Mouse (Mus musculus) MEL (cell line): ENCODE results near the gene Vps37b. TPM values are rescaled to one million over a fixed set of nuclear protein-coding genes. Genes with fewer than 3 reads are reported as not detected.

Experiments used
- DNase-seq: peaks from one replicate; pipeline ENCODE4 v3.0.0; 2011; ENCODE audit warnings: low read depth, low spot score
- H3K27ac ChIP-seq: 2 replicates; pipeline ENCODE4 v1.5.1; 2012; ENCODE audit warnings: low read depth, mild to moderate bottlenecking, control low read depth, low read length, moderate library complexity; ENCODE audit not compliant: control insufficient read depth
- H3K27me3 ChIP-seq, 2 experiments: fragments of 150-350 bp in 1 of 2; sonication (generic) in 1 of 2; 2 replicates each; pipeline ENCODE4 v1.6.1; 2012; ENCODE audit warnings: low read length in 2 of 2, mild to moderate bottlenecking in 2 of 2, improper control_type of control experiment in 1 of 2, moderate library complexity in 1 of 2; ENCODE audit not compliant: insufficient read depth in 2 of 2, control insufficient read depth in 1 of 2
- H3K36me3 ChIP-seq, 2 experiments: 2 replicates each; pipeline ENCODE4 v1.6.1; 2012 to 2014; ENCODE audit warnings: low read length in 2 of 2, improper control_type of control experiment in 1 of 2, inconsistent platforms in 1 of 2, mild to moderate bottlenecking in 1 of 2; ENCODE audit not compliant: insufficient read depth in 2 of 2, control insufficient read depth in 1 of 2
- H3K4me1 ChIP-seq, 2 experiments: fragments of 150-350 bp in 1 of 2; sonication (generic) in 1 of 2; 2 replicates each; pipeline ENCODE4 v1.6.1; 2012; ENCODE audit warnings: low read length in 2 of 2, improper control_type of control experiment in 1 of 2, mild to moderate bottlenecking in 1 of 2; ENCODE audit not compliant: insufficient read depth in 2 of 2, control insufficient read depth in 1 of 2
- H3K4me3 ChIP-seq, 2 experiments: fragments of 150-350 bp in 1 of 2; sonication (generic) in 1 of 2; 2 replicates each; pipeline ENCODE4 v1.5.1; 2012; ENCODE audit warnings: low read depth in 2 of 2, low read length in 2 of 2, mild to moderate bottlenecking in 2 of 2, moderate library complexity in 2 of 2, control low read depth in 1 of 2, improper control_type of control experiment in 1 of 2; ENCODE audit not compliant: control insufficient read depth in 1 of 2, insufficient read depth in 1 of 2
- H3K79me2 ChIP-seq: 2 replicates; pipeline ENCODE4 v1.6.1; 2012; ENCODE audit warnings: mild to moderate bottlenecking, low read length, moderate library complexity; ENCODE audit not compliant: control insufficient read depth, poor library complexity, insufficient read depth
- H3K9ac ChIP-seq: 2 replicates; pipeline ENCODE4 v1.6.1; 2012; ENCODE audit warnings: low read depth, mild to moderate bottlenecking, control low read depth, low read length, moderate library complexity; ENCODE audit not compliant: control insufficient read depth, poor library complexity, severe bottlenecking
- H3K9me3 ChIP-seq: fragments of 150-350 bp; sonication (generic); replicated peaks from 2 replicates; pipeline ENCODE4 v1.6.1; 2012; ENCODE audit warnings: mild to moderate bottlenecking, low read length, improper control_type of control experiment, moderate library complexity; ENCODE audit not compliant: insufficient read depth
- BHLHE40 ChIP-seq: IDR thresholded peaks from 2 replicates; pipeline ENCODE4 v1.6.1; 2012; ENCODE audit warnings: low read depth, mild to moderate bottlenecking, inconsistent platforms, low read length, improper control_type of control experiment, borderline replicate concordance
- CHD1 ChIP-seq: IDR thresholded peaks from 2 replicates; pipeline ENCODE4 v1.6.1; 2012; ENCODE audit warnings: low read depth, mild to moderate bottlenecking, inconsistent platforms, low read length, improper control_type of control experiment
- CTCF ChIP-seq, 3 experiments: IDR thresholded peaks in 2 of 3; conservative IDR thresholded peaks in 1 of 3; 2 replicates each; pipeline ENCODE4 v1.5.1; 2011 to 2012; ENCODE audit warnings: low read length in 3 of 3, low read depth in 2 of 3, mild to moderate bottlenecking in 2 of 3, improper control_type of control experiment in 1 of 3, inconsistent platforms in 1 of 3, mixed read lengths in 1 of 3, moderate library complexity in 1 of 3; ENCODE audit not compliant: control insufficient read depth in 1 of 3, insufficient read depth in 1 of 3, poor library complexity in 1 of 3, severe bottlenecking in 1 of 3
- KAT2A ChIP-seq: conservative IDR thresholded peaks from 2 replicates; pipeline ENCODE4 v1.6.1; 2012; ENCODE audit warnings: low read depth, low read length, improper control_type of control experiment, inconsistent platforms
- MAFK ChIP-seq: IDR thresholded peaks from 2 replicates; pipeline ENCODE4 v1.6.1; 2011; ENCODE audit warnings: low read depth, mild to moderate bottlenecking, low read length, improper control_type of control experiment, borderline replicate concordance
- MAX ChIP-seq: IDR thresholded peaks from 2 replicates; pipeline ENCODE4 v1.6.1; 2011; ENCODE audit warnings: low read length, improper control_type of control experiment
- MXI1 ChIP-seq: IDR thresholded peaks from 2 replicates; pipeline ENCODE4 v1.6.1; 2011; ENCODE audit warnings: mild to moderate bottlenecking, low read depth, low read length, improper control_type of control experiment
- MYB ChIP-seq: IDR thresholded peaks from 2 replicates; pipeline ENCODE4 v1.6.1; 2011; ENCODE audit warnings: mild to moderate bottlenecking, low read depth, low read length, improper control_type of control experiment
- MYC ChIP-seq: IDR thresholded peaks from 2 replicates; pipeline ENCODE4 v1.6.1; 2011; ENCODE audit warnings: low read depth, mild to moderate bottlenecking, low read length, improper control_type of control experiment, moderate library complexity
- POLR2A ChIP-seq, 2 experiments: IDR thresholded peaks; 2 replicates each; pipeline ENCODE4 v1.6.1; 2011 to 2012; ENCODE audit warnings: low read length in 2 of 2, mild to moderate bottlenecking in 2 of 2, control low read depth in 1 of 2, improper control_type of control experiment in 1 of 2, low read depth in 1 of 2, moderate library complexity in 1 of 2; ENCODE audit not compliant: control insufficient read depth in 1 of 2, insufficient read depth in 1 of 2, poor library complexity in 1 of 2
- POLR2AphosphoS5 ChIP-seq: IDR thresholded peaks from 2 replicates; pipeline ENCODE4 v1.6.1; 2012; ENCODE audit warnings: low read depth, borderline replicate concordance, mild to moderate bottlenecking, inconsistent platforms, low read length, moderate library complexity, mixed read lengths
- RAD21 ChIP-seq: IDR thresholded peaks from 2 replicates; pipeline ENCODE4 v1.6.1; 2011; ENCODE audit warnings: mild to moderate bottlenecking, low read depth, low read length, improper control_type of control experiment
- SMC3 ChIP-seq: IDR thresholded peaks from 2 replicates; pipeline ENCODE4 v1.6.1; 2011; ENCODE audit warnings: low read depth, low read length, improper control_type of control experiment
- TCF12 ChIP-seq: IDR thresholded peaks from 2 replicates; pipeline ENCODE4 v1.6.1; 2014; ENCODE audit warnings: low read depth, mild to moderate bottlenecking, inconsistent platforms, low read length, improper control_type of control experiment, moderate library complexity
- ZC3H11A ChIP-seq: IDR thresholded peaks from 2 replicates; pipeline ENCODE4 v1.6.1; 2012; ENCODE audit warnings: low read depth, mild to moderate bottlenecking, inconsistent platforms, low read length, improper control_type of control experiment
- ZKSCAN1 ChIP-seq: IDR thresholded peaks from 2 replicates; pipeline ENCODE4 v1.6.1; 2012; ENCODE audit warnings: low read depth, mild to moderate bottlenecking, inconsistent platforms, low read length, improper control_type of control experiment, moderate library complexity
- ZNF384 ChIP-seq: IDR thresholded peaks from 2 replicates; pipeline ENCODE4 v1.6.1; 2012; ENCODE audit warnings: low read depth, mild to moderate bottlenecking, inconsistent platforms, low read length, improper control_type of control experiment
- polyA plus RNA-seq, 2 experiments: library from polyadenylated mRNA; stranded (reverse) in 1 of 2; unstranded in 1 of 2; fragments of >175 nt in 1 of 2; fragments of >200 nt in 1 of 2; gene quantifications; 2 replicates each; pipeline versions ENCODE4 v1.2.1 to v1.2.4; 2012; ENCODE audit warnings: low replicate concordance in 2 of 2, low read depth in 1 of 2; ENCODE audit not compliant: insufficient read length in 2 of 2, insufficient read depth in 1 of 2, missing spikeins in 1 of 2
- total RNA-seq: library from RNA; depleted of rRNA; stranded (reverse); fragments of 300-350 nt; gene quantifications from 2 replicates; pipeline ENCODE4 v1.2.3, GENCODE M21; 2012

Gene Vps37b
- total and polyA plus RNA-seq, 3 experiments = 28.6 to 66.0 TPM; not detected in 1

DNA sequence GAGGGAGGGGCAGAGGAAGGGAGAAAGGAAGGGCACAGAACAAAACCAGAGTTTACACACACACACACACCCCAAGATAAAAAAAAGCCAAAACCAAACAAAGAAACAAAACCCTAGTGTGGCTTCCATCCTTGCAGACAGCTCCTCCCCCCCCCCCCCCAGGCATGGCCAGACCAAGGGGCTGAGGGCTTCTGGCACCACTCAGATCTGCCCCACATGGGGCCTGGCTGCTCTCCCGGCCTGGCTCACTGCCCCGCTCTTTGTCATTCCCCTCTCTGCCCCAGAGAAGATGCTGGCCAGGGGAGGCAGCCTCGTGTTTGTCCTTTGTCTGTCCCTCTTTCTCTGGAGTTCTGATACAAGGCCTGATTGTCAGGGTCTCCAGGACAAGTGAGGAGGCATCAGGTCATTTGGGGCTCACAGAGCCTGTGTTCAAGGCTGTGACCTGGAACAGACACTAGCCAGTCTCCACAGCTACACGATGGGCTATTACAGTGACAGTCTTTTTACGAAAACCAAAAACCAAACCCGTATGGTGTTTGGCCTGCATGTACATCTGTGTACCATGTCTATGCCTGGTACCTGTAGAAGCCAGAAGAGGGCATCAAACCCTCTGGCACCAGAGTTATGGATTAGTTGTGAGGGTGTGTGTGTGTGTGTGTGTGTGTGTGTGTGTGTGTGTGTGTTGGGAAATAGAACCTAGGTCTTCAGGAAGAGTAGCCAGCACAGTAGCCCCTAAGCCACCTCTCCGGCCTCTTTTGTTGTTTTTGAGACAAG, 38.6 kb downstream of the Vps37b start:
- Histone ChIP-seq H3K4me3 (no peak overlapping the region), H3K9me3 (no peaks in the 10 kb centered on the region), H3K9ac (no peak overlapping the region), H3K36me3 (no peaks in the 10 kb centered on the region), H3K27me3 (no peaks in the 10 kb centered on the region), H3K79me2 (no peaks in the 10 kb centered on the region), H3K4me1 (no peaks in the 10 kb centered on the region), H3K27ac (no peak overlapping the region)
- DNase-seq = no peak
- no peak for TF ChIP-seq ZKSCAN1
- no peak for TF ChIP-seq KAT2A

DNA sequence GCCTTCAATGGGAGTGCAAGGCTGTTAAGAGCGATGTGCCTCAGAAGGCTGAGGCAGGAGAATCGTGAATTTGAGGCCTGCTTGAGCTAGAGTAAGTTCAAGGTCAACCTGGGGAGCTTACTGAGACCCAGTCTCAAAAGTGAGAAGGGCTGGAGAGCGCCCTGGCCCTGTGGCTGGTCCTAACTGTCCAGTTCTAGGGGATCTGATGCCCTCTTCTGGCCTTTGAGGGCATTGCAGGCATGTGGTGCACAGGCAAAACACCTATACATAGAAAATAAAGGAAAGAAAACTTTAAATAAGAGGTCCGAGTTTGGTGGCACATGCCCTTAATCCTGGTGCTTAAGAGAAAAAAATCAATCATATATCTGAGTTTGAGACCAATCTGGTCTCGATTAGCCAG, 39.3 kb downstream of the Vps37b start:
- H3K36me3 ChIP-seq = no peaks in the 10 kb centered on the region
- peak; percentile 65 for DNase-seq
- TF ChIP-seq ZKSCAN1 (no peak), CTCF (IDR thresholded peaks at IDR 0.05 in 2 of 3, conservative IDR thresholded peaks at IDR 0.05 in 1 of 3; ENCODE audit: control insufficient read depth in 1 of 3, insufficient read depth in 1 of 3, low read depth in 2 of 3, low read length in 3 of 3, poor library complexity in 1 of 3, severe bottlenecking in 1 of 3) (peak; percentile 79 to 90 (median 81)), RAD21 (peak; percentile 65), ZC3H11A (peak; percentile 61), SMC3 (peak; percentile 75)
- H3K4me3 ChIP-seq = no peak overlapping the region
- H3K4me1 ChIP-seq = no peaks in the 10 kb centered on the region
- no peak overlapping the region for H3K27ac ChIP-seq
- no peak overlapping the region for H3K9ac ChIP-seq
- H3K27me3 ChIP-seq = no peaks in the 10 kb centered on the region
- no peaks in the 10 kb centered on the region for H3K79me2 ChIP-seq
- H3K9me3 ChIP-seq = no peaks in the 10 kb centered on the region

DNA sequence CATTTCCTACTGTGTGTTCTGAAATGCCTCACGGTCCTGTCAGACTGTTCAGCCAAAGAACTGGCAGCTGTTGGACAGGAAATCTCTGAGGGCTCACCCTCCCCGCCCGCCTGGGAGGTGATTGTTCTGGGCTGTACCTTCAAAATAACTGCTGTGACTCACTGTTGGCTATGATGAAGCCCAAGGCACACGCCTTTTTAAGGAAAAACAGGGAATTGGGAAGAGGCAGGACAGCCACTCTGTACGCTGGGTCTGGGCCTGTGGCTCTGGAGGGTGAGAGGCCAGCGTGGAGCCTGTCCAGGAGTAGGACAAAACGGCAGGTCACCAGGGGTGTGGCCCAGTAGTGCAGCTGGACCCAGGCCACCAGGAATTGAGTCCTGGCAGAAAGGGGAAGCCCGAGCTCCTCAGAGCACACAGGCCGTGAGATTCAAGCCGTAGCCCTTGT, 39.9 kb downstream of the Vps37b start:
- no peaks in the 10 kb centered on the region for H3K4me1 ChIP-seq
- no peaks in the 10 kb centered on the region for H3K36me3 ChIP-seq
- DNase-seq = no peak
- no peak overlapping the region for H3K9ac ChIP-seq
- no peak for TF ChIP-seq BHLHE40
- no peaks in the 10 kb centered on the region for H3K9me3 ChIP-seq
- no peaks in the 10 kb centered on the region for H3K27me3 ChIP-seq
- no peaks in the 10 kb centered on the region; the same call in 1 of the 2 replicates for H3K79me2 ChIP-seq
- H3K27ac ChIP-seq = no peak overlapping the region
- H3K4me3 ChIP-seq = no peak overlapping the region

DNA sequence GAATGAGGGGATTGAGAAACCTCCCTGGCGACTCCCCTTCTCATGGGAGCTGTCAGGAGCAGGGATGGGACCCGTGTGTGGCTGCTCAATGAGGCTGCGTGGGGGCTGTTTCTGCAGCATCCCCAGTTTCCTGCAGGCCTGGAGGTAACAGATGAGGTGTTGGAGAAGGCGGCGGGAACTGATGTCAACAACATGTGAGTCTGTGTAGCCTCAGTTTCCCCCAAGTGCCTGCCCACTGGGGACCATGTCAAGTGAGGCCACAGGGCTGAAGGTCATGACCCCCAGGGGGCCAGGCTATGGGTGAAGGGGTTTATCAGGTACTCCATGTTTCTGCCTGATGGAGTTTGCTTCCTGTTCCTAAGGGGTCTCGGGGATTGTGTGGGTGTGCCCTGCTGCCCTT, 40.7 kb downstream of the Vps37b start:
- H3K4me1 ChIP-seq = no peaks in the 10 kb centered on the region
- no peak overlapping the region for H3K9ac ChIP-seq
- H3K27me3 ChIP-seq = no peaks in the 10 kb centered on the region
- no peak for TF ChIP-seq MXI1
- TF ChIP-seq MYB = no peak
- TF ChIP-seq ZKSCAN1 = no peak
- no peak for TF ChIP-seq MYC
- no peak for TF ChIP-seq POLR2AphosphoS5
- TF ChIP-seq POLR2A (IDR thresholded peaks at IDR 0.05; ENCODE audit: control insufficient read depth in 1 of 2, insufficient read depth in 1 of 2, low read depth in 1 of 2, low read length in 2 of 2, poor library complexity in 1 of 2) = no peak
- TF ChIP-seq RAD21 = no peak
- no peak for TF ChIP-seq TCF12
- no peak for TF ChIP-seq CHD1
- TF ChIP-seq MAX = no peak
- no peak for TF ChIP-seq KAT2A
- no peak for TF ChIP-seq ZNF384
- no peak for TF ChIP-seq MAFK
- TF ChIP-seq, all 39 proteins: peak for 0
- H3K4me3 ChIP-seq = no peak overlapping the region
- no peaks in the 10 kb centered on the region for H3K9me3 ChIP-seq
- no peak overlapping the region for H3K27ac ChIP-seq
- H3K36me3 ChIP-seq = no peaks in the 10 kb centered on the region
- DNase-seq = no peak
- no peaks in the 10 kb centered on the region; the same call in 1 of the 2 replicates for H3K79me2 ChIP-seq
